Mouse (Mus musculus): ENCODE measurements around the gene Gm49318.

The Gm49318 gene

DNA sequence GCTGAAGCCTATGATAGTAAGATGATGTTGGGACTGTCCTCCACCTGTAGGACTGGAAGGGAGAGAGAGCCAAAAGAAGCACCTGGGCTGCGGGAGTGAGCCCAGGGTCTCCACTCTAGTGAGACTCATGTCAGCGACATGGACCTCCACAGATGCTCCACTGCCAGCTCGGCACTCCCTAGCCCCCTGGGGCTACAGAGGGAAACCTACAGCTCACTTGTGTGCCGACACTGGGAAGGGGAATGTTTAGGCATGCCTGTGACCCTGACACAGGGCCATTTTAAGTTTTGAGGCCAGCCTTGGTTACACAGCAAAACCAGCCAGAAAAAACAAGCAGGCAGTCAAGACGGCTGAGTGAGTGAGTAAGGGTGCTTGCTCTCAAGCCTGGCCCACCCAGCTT, 3.9 kb downstream of the Gm49318 start:
- no peak for DNase-seq

DNA sequence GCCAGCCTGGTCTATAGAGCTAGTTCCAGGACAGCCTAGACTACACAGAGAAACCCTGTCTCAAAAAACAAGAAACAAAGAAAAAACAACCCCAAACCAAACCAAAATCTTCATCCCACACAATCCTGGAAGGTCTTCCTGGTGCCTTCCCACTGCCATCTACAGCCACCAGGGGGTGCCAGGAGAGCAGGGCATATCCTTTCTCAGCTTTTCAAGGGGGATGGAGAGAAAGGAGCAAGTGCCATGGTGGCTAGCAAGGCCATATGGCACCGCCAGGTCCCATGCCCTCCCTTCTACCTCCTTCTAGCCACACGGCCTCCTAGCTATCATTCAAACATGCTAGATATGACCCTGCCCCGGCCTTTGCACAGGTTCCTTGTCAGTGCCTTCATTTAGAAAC, 4.6 kb downstream of the Gm49318 start:
- DNase-seq, result peak in 1 of 2 experiments; percentile 71

DNA sequence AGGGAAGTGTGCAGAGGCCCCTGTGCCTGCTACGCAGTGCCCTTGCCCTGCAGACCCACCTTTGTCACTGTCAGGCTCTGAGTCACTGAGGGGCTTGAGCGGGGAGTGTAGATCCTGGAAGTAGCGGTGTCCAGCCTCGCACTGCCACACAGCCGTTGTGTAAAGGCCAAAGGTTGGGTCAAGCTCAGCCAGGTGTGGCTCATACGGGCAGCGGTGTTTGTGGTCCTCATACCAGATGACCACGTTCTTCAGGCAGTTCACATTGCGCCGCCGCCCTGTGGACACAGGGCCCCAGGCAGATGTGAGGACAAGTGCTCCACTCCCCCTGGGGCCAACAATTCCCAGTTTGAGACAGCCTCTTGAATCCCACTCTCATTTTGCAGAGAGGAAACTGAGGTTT, 5.4 kb downstream of the Gm49318 start:
- no peak for DNase-seq

DNA sequence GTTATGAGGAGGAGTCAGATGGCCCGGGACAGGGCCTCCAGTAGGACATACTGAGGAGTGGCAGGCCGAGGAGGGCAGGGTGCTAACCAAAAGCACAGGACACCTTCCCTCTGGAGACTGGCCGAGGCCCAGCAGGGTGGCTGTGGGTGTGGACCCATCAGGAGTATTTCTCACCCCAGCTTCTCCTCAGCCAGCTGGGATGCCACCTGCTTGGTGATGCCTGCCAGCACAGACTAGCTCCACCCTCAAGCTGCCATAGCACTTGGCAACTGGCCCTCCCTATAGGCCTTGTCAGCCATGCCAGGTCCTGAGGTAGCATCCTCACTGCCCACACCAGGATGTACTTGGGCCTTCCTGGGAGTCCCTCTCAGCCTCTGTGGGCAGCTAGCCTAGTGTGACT, 6.7 kb downstream of the Gm49318 start:
- no peak for DNase-seq

DNA sequence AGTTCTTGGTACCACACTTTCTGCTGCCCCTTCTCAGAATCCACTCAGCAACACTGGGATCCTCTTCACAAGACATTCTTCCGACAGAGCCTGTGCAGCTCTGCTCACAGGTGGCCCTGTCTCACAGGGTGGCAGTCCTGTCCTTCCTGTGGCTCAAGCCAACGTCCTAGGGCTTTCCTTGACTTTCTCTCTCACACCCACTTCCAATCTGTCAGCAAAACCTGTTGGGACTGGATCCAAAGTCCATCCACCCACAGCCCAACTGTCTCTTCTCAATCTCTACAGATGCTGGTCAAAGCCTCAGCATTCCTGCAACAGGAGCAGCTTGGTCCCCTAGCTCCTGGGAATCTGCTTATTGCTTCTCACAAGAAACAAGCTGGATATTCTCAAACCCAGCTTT, 9.7 kb downstream of the Gm49318 start:
- DNase-seq, result no peak

DNA sequence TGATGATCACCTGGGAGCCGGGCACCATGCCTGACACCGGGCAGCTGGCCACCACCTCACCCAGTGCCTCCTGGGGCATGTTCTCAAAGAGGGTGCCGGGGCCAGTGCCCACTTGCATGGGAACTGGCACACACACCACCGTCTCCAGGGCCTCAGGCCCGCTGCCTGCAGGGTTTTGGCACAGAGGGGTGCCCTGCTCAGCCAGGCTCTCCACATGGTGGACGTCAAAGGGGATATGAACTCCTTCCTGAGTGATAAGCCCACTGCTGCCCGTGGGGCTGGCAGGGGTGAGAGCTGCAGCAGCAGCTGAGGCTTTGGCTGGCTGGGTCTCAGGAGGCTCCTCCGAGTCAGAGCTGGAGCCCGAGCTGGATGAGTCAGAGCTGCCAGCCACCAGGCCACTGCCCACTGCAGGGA, 13.0 kb downstream of the Gm49318 start:
- no peak for DNase-seq

DNA sequence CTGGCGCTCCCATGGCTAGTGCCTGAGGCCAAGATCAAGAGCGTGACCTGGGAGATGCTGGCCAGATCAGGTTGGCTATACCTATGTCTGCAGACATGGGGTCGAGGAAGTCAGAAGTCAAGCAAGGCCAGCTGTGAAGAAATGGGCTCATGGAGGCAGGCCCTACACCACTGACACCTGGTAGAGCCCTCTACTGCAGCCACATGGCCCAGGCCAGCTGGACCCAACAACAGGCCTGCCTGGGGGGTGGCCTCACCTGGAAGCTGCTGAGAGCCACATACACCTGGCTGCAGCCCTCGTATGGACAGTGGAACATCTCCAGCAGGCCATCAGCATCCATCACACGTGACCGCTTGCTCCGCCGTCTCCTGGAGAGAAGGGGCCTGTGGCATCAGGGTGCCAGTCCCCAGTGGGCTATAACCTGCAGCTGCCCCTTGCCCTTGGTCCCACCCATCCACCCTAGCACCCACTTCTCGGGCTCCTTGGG, 14.0 kb downstream of the Gm49318 start:
- DNase-seq, result no peak

DNA sequence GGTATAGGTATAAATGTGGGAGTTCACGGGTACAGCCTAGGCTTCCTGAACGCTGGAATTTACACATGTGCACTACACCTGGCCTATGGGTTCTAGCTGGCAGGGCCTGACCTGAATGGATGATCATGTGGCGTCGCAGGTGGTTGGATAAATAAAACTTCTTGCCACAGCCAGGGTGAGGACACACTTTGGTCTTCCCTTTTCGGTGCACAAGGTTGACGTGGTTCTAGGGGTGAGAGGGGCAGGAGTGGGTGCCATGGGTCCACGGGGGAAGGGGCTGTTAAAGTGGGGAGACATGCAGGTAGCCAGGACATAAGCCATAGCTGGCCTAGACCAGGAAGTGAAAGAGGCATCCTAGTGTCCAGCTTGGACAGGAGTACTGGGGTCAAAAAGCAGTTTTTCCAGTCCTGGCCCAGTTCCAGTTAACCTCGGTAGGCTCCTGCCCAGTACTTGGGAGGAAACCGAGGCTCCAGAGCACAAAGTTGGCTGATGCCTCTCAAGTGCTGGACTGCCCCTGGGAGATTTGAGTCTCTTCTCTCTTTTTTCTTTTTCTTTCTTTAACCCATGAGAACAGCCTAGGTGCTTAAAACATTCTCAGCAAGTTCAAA, 14.7 kb downstream of the Gm49318 start:
- peak; percentile 44 to 55 for DNase-seq

DNA sequence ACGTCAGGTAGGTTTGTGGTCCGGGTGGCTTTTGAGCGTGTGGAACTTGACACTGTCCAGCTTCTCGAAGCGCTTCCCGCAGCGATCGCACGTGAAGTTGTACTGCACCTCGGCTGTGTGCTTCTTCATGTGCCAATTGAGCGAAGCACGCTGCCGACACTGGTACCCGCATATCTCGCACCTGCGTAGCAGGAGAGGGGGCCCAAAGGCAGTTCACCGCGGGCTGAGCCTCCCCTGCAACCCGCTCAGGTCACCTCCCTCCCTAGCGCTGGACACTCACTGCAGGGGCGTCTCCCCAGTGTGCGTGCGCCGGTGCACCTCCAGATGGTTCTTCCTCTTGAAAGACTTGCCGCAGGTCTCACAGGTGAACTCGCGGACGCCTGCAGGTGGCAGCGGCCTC, 15.3 kb downstream of the Gm49318 start:
- no peak for DNase-seq

DNA sequence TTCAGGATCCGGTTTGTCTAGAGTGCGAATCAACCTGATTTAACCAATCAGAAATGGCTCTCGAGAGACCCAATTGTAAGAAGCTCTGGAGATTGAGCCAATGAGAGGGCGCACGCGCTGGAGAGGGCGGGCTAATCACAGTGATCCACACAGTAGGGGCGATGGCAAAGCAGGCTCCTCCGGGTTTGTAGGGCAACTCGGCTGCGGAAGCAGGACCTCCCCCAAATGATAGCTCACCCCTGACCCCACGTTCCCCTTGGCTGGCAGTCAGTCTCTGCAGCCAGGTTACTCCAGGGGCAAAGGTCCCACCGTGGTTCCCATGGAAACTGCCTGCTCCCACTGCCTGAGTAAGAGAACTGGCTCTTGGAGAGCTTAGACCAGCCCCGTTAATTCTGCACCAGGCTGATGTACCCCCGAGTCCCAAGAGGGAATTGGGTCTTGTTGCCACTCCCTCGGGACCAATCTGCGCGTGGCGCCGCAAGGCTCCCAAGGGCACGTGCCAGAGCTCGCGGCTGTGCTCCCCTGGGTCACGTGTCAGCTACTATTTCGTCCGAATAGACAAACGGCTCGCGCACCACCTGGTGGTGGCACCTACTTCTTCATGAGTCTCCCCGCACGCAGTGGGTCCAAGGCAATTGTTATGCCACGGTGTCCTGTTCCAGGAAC, 16.5 kb downstream of the Gm49318 start:
- peak; percentile 75 to 81 for DNase-seq

DNA sequence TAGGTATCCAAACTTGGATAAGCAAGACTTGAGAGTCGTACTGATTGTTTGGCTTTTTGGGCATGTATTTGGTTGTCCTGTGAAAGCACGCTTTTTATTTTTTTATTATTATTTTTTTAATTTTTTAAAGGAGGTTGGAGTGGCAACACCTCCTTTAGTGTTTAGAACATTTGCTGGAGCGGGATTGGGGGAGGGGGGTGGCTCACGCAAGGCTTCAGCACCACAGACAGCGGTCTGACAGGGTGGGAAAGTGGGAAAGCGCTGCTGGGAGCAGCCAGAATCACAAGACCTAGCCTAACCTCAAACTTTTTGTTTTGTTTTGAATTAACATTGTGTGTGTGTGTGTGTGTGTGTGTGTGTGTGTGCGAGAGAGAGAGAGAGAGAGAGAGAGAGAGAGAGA, 17.4 kb downstream of the Gm49318 start:
- no peak for DNase-seq

DNA sequence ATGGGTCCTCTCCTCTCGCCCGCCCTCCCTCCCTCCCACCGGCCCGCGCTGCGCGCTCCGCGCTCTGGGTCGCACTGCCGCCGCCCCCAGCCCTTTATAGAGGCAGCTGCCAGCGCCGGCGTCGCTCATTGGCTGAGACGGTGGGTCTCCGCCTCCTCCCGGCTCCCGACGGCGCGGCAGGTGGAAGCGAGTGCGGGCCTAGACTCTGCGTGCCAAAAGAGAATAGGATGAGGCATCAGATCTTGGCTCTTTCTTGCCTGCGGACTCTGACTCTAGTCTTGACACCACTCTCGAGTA, 19.2 kb downstream of the Gm49318 start, which contains the start of gene Elavl3:
Gene Elavl3 (minus strand): TSS at position 66 of the 297 bp plus-strand sequence.
- DNase-seq, result no peak

DNA sequence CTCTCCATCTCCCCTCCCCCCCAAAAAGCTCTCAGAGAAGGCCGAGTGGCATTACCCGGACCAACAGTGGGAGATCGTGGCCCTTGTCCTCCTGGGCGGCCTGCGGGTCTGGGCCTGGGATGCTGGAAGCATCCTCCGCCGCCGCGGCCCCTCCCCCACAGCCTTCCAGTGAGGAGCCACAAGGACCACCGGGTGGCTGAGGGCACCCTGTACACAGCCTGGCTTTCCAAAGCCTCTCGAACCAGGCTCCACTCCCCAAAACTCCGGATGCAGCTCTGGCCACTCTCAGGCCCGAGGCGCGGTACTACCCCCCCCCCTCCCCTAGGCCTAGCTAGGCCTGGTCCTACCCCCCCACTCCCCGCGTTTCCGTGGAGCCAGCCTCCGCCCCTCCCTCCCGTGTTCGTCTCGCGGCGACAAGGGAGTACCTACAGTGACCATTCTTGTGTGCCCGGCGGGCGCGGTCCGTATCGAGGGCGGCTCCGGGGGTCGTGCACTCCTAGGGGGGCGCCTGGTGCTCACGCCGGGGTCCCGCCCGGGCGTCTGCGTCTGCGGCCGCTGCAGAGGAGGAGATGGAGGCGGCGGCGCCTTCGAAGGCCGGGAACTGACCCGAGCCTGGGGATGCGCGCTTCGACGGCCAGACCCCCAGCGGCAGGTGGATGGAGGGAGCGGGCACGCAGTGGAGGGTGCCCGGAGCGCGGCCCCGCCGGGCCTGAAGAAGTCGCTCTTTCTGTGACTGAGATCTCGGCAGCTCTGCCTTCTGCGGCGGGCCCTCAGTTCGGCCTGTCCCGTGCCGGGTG, 19.7 kb downstream of the Gm49318 start:
- DNase-seq, result no peak

DNA sequence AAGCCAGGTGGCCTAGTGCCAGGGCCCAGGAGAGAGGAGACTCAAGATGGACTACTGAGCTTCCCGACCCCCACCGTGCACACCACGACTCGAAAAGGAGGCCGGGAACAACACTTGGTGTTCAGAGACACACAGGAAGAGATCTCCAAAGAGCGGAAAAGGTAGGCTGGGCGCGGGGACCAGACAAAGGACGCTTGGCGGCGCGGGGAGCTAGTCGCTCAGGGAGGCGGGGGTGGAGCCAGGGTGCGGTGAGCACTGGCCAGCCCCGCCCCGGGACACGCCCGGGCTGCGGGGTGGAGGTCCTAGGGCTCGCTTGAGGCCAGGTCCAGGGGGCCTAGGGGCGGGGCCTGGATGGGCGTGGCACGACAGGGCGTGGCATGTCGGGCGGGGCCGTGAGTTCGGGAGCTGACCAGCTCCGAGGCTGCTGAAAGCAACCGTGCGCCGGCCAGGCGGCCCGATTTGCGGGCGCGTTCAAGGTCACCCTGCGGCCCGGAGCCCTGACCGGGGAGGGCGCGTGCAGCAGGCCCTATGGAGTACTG, 20.6 kb downstream of the Gm49318 start:
- peak in 1 of 2 experiments; percentile 52 for DNase-seq

DNA sequence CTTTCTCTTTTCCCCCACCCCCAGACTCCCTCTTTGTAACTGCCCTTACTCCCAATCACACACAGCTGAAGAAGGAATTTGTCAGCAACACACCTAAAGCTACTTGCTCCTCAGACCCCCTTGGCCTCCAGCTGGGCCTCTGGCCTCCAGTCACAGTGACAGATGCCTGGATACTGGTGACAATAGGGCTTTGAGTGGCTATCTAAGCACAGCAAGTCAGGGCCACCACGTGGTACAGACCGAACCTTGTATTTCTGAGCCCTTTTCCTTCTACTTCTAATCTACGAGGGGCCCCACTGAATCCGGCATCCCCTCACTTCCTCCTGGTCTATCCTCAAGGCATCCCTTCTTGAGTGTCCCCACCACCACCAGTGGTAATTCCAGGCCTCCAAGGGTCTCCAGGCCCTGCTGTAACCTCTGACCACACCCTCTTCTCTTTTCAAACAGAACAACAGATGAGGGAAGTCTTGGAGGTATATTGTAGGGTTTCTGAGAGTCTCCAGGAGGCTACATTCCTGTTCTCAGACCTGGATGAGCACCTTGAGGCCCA, 21.3 kb downstream of the Gm49318 start:
- DNase-seq, result no peak

DNA sequence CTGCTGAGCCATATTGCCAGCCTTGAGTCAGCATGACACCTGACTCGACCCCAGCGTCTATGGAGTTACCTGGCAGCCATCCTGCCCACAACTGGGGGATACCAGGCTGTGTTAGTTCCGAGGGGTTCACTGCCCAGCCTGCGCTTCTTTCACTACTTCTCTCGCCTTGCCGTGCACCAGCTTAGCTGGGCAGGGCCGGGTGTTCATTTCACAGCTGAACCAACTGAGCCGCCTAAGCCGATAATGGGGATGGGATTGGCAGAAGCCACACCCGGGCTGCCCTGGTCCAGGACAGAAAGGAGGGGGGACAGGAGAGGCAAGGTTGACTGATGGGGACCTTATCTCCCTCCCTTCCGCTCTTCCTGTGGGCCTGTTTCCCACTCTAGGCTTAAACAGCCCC, 21.7 kb downstream of the Gm49318 start:
- no peak for DNase-seq

DNA sequence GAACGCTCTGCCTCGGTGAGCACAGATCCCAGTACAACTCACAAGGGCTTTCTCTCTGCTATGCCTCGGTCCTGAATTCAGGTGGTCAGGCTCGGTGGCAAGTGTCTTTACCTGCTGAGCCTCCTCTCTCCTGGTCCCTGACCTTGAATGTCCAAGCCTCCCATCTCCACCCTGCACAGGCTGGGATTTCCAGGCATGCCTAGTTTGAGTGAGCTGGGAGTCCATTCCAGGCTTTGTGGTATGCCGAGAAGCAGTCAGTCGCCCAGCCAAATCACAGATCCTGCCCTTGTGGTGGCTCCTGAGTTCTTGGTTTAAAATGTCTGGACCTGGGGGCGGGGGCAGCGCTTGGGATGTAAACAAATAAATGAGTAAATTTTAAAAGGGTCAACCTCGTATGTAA, 23.7 kb downstream of the Gm49318 start:
- no peak for DNase-seq

DNA sequence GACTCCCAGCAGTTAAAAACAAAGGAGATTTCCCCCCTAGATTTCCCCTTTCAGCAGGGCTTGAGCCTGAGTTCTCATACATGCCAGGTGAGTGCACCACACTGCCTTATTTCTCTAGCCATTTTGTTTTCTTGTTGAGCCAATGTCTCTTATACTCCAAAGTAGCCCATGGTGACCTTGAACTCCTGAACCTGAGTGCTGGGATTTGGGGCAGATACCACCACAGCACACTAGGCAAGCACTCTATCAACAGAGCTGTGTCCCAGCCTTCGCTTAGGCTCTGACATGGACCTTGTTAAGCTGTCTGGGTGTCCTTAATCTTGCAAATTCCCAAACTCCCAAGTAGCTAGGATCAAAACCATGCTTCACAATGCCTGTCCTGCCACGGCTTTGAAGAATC, 29.2 kb downstream of the Gm49318 start:
- DNase-seq, result no peak

DNA sequence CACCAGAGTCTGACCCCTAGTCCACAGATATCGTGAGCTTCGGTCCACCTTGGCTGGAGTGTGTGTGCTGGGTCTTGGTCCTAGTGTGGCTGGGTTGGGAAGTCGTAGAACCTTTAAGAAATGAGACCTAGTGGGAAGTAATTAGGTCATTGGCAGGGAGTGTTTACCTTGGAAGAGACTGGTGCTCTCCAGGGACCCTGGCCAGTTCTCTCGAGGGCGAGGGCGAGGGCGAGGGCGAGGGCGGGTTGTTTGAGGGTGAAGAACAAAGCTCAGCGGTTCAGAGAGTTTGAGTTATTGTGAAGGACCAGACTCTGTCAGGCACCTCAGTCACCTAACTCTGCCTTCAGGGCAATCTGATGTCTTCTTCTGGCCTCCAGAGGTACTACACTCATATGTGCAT, 33.2 kb downstream of the Gm49318 start:
- DNase-seq, result no peak

DNA sequence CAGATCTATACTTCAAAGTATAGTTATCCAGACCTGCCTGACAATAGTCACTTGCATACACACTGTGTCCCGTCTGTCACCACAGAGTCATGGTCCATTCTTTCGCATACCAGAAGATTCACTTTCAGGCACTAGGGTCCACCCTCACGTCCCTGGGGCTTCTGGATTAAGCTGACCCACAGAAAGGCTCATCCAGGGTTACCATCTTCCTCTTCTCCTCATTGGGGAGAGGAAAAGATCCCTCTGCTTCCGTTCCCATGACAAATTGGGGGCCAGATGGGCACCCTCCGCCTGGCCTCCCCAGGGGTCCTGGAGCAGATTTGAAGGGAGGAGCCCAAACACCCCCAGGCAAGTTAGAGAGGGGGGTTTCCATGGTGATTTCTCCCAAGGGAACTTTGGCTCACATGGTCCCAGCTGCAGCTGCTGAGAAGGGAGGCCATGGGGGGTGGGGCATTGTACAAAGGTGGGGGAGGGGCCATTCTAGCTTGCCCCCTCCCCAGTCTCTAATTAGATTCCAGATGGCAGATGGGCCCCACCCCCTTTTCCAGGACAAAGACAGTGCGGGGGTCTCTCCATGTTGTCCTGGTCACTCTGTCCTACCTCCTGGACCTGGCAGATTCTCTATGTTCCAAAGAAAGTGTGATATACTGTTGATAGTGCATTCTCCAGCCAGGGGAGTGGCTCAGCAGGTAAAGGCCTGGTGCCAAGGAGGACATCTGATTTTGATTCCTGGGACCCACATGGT, 35.6 kb downstream of the Gm49318 start:
- DNase-seq, result no peak

DNA sequence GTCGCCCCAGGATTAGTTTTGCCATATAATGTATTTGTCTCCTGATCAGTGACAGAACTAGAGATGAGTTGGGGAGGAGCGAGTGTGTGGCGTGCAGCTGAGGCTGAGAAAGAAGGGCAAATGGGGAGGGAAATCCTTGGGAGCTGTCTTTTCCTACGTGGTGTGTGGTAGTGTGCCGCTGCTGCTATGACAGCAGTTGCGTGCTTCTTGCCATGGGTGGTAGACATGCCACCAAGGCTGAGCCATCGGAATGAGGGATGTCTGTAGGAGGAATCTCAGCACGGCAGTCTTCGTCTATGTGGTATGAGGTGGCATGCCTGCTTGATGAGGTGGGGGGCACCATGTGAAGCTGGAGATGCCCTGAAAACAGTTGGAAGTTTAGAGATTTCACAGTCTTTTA, 40.7 kb downstream of the Gm49318 start:
- no peak for DNase-seq

DNA sequence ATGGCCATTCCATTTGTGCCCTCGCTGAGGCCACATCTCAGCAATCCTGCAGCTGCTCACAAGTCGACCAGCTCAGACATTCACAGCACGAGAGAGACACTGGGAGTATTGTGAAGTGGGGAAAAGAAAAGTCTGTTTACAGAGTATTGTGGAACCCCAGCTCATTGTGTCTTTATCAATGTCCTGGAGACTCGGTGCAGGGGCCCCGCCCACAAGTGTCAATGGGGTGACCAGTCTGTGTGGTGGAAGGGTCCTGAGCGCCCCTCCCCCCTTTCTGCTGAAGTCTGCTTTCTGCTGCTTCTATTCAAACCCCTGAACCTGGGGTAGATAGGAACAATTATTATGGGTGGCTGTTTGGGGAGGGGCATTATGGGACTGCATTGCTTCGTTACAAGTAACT, 42.6 kb downstream of the Gm49318 start:
- DNase-seq, result no peak

DNA sequence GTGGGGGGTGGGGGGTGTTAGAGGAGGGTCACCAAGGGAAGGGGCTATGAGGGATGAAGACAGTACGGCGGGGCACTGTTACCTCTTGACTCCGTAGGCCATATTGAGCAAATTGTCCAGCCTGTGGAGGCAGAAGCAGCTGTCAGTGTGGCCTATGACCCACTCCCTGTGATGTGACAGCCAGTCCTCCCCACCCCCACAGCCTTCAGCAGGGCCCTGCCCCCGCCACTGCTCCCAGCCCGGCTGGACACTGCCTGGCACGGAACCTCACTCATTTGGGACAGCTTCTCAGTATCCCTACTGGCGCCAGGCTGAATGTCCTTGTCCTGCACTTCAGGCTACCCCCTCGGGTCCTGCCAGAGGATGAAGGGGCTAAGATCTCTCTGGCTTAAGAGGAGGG, 46.5 kb downstream of the Gm49318 start:
- DNase-seq, result no peak

Data from kidney, adult 8-10 months (tissue).